Mouse (Mus musculus): ENCODE measurements around the gene Peli1.

Peli1 gene

GRCm38 (mm10) chr11:21091428-21092405 lies 626 bp downstream of the Peli1 start:
- DNase-seq (ENCODE audit: extremely low spot score, low read depth, low spot score): peak; percentile 28

GRCm38 (mm10) chr11:21092621-21093020 lies 1.5 kb downstream of the Peli1 start:
- peak; percentile 16 for DNase-seq (ENCODE audit: extremely low spot score, low read depth, low spot score)

- no peak for DNase-seq (ENCODE audit: extremely low spot score, low read depth, low spot score)
Observed at GRCm38 (mm10) chr11:21093081-21093815, 2.2 kb downstream of the Peli1 start.

- DNase-seq (ENCODE audit: extremely low spot score, low read depth, low spot score): no peak
Observed at GRCm38 (mm10) chr11:21096590-21096989, 5.5 kb downstream of the Peli1 start.

- no peak for DNase-seq (ENCODE audit: extremely low spot score, low read depth, low spot score)
Observed at GRCm38 (mm10) chr11:21098457-21098856, 7.4 kb downstream of the Peli1 start.

- DNase-seq (ENCODE audit: extremely low spot score, low read depth, low spot score): no peak
Observed at GRCm38 (mm10) chr11:21100704-21101103, 9.6 kb downstream of the Peli1 start.

- DNase-seq (ENCODE audit: extremely low spot score, low read depth, low spot score): no peak
Observed at GRCm38 (mm10) chr11:21101286-21101685, 10.2 kb downstream of the Peli1 start.

GRCm38 (mm10) chr11:21102273-21103005 lies 11.3 kb downstream of the Peli1 start:
- DNase-seq (ENCODE audit: extremely low spot score, low read depth, low spot score): no peak

GRCm38 (mm10) chr11:21103186-21103585 lies 12.1 kb downstream of the Peli1 start:
- no peak for DNase-seq (ENCODE audit: extremely low spot score, low read depth, low spot score)

- DNase-seq (ENCODE audit: extremely low spot score, low read depth, low spot score): no peak
Observed at GRCm38 (mm10) chr11:21105393-21105792, 14.3 kb downstream of the Peli1 start.

- DNase-seq (ENCODE audit: extremely low spot score, low read depth, low spot score): no peak
Observed at GRCm38 (mm10) chr11:21107120-21107519, 16.0 kb downstream of the Peli1 start.

- no peak for DNase-seq (ENCODE audit: extremely low spot score, low read depth, low spot score)
Observed at GRCm38 (mm10) chr11:21109279-21109678, 18.2 kb downstream of the Peli1 start.

- DNase-seq (ENCODE audit: extremely low spot score, low read depth, low spot score): no peak
Observed at GRCm38 (mm10) chr11:21114516-21114915, 23.4 kb downstream of the Peli1 start.

GRCm38 (mm10) chr11:21115804-21116203 lies 24.7 kb downstream of the Peli1 start:
- DNase-seq (ENCODE audit: extremely low spot score, low read depth, low spot score): no peak

GRCm38 (mm10) chr11:21116623-21117295 lies 25.7 kb downstream of the Peli1 start:
- no peak for DNase-seq (ENCODE audit: extremely low spot score, low read depth, low spot score)

GRCm38 (mm10) chr11:21121737-21122136 lies 30.6 kb downstream of the Peli1 start:
- DNase-seq (ENCODE audit: extremely low spot score, low read depth, low spot score): no peak

GRCm38 (mm10) chr11:21122399-21122798 lies 31.3 kb downstream of the Peli1 start:
- no peak for DNase-seq (ENCODE audit: extremely low spot score, low read depth, low spot score)

- DNase-seq (ENCODE audit: extremely low spot score, low read depth, low spot score): no peak
Observed at GRCm38 (mm10) chr11:21131692-21132091, 40.6 kb downstream of the Peli1 start.

GRCm38 (mm10) chr11:21134875-21135451 lies 43.9 kb downstream of the Peli1 start:
- no peak for DNase-seq (ENCODE audit: extremely low spot score, low read depth, low spot score)

GRCm38 (mm10) chr11:21139453-21139852 lies 48.4 kb downstream of the Peli1 start:
- no peak for DNase-seq (ENCODE audit: extremely low spot score, low read depth, low spot score)

Measured in hindlimb bud, embryonic 11.5 days (tissue).